Mouse (Mus musculus) liver, embryonic 14.5 days (tissue): ENCODE measurements around the gene Gstp3. TPM values are rescaled to one million over a fixed set of nuclear protein-coding genes. Genes with fewer than 3 reads are reported as not detected.

ENCODE experiments used
- ATAC-seq: fragments of 200-750 bp; cut with Nextera tagmentation; 2 replicates; pipeline ENCODE4 v1.8.0; 2017; ENCODE audit warnings: moderate number of reproducible peaks, mild to moderate bottlenecking, moderate library complexity; ENCODE audit not compliant: insufficient read depth
- DNase-seq, 3 experiments: peaks; one replicate each; pipeline ENCODE4 v3.0.0-alpha.2; 2012 to 2013; ENCODE audit warnings: low read depth in 3 of 3, low spot score in 3 of 3
- H3K27ac ChIP-seq: fragments of 300-500 bp; sonication (generic); 2 replicates; pipeline ENCODE4 v1.5.1; 2014; ENCODE audit warnings: moderate library complexity, mild to moderate bottlenecking, control low read depth, inconsistent platforms
- H3K27me3 ChIP-seq: fragments of 300-500 bp; sonication (generic); 2 replicates; pipeline ENCODE4 v1.6.1; 2014; ENCODE audit warnings: mild to moderate bottlenecking, low read length, moderate library complexity; ENCODE audit not compliant: control insufficient read depth, insufficient read depth
- H3K36me3 ChIP-seq: fragments of 300-500 bp; sonication (generic); replicated peaks from 2 replicates; pipeline ENCODE4 v1.6.1; 2014; ENCODE audit warnings: low read depth; ENCODE audit not compliant: control insufficient read depth, insufficient read depth
- H3K4me1 ChIP-seq, 2 experiments: fragments of 200-500 bp in 1 of 2; fragments of 300-500 bp in 1 of 2; sonication (generic) in 1 of 2; replicated peaks; 2 replicates each; pipeline ENCODE4 v1.6.1; 2012 to 2014; ENCODE audit warnings: antibody characterized with exemption in 1 of 2, inconsistent platforms in 1 of 2, low read length in 1 of 2; ENCODE audit not compliant: control insufficient read depth in 2 of 2, insufficient read depth in 2 of 2
- H3K4me2 ChIP-seq: fragments of 300-500 bp; sonication (generic); 2 replicates; pipeline ENCODE4 v1.6.1; 2014; ENCODE audit warnings: low read depth, mild to moderate bottlenecking, control low read depth, moderate library complexity
- H3K4me3 ChIP-seq, 2 experiments: fragments of 200-500 bp in 1 of 2; fragments of 300-500 bp in 1 of 2; sonication (generic) in 1 of 2; 2 replicates each; pipeline ENCODE4 v1.5.1; 2012 to 2014; ENCODE audit warnings: low read depth in 2 of 2, low read length in 2 of 2, mild to moderate bottlenecking in 2 of 2, control low read depth in 1 of 2, inconsistent platforms in 1 of 2, moderate library complexity in 1 of 2; ENCODE audit not compliant: insufficient read depth in 1 of 2
- H3K9ac ChIP-seq: fragments of 300-500 bp; sonication (generic); replicated peaks from 2 replicates; pipeline ENCODE4 v1.6.1; 2014; ENCODE audit warnings: mild to moderate bottlenecking, control low read depth, moderate library complexity
- H3K9me3 ChIP-seq: fragments of 300-500 bp; sonication (generic); 2 replicates; pipeline ENCODE4 v1.6.1; 2016; ENCODE audit warnings: low read length, mixed read lengths; ENCODE audit not compliant: control insufficient read depth
- CTCF ChIP-seq: IDR thresholded peaks from 2 replicates; pipeline ENCODE4 v1.5.1; 2016; ENCODE audit warnings: antibody characterized with exemption, low read depth, control low read depth
- EP300 ChIP-seq: IDR thresholded peaks from 2 replicates; pipeline ENCODE4 v1.6.1; 2016; ENCODE audit warnings: antibody characterized with exemption, low read depth
- WGBS: fragments of 180-500 bp; shearing (Covaris S2); extraction: QIAGEN DNeasy Blood & Tissue Kit; methylation state at CpG from one replicate; pipeline ENCODE4 v1.1.7; 2014; ENCODE audit not compliant: insufficient replicate concordance; 5-methylcytosine and 5-hydroxymethylcytosine counted together
- polyA plus RNA-seq, 2 experiments: library from polyadenylated mRNA; depleted of rRNA in 1 of 2; stranded (reverse) in 1 of 2; unstranded in 1 of 2; fragments of >200 nt; fragmentation: Nextera tagmentation in 1 of 2; extraction: Ambion mirVana in 1 of 2; gene quantifications; 2 replicates each; pipeline versions ENCODE4 v1.2.1 to v1.2.3; 2012 to 2014

Gstp3 gene
- polyA plus RNA-seq, 2 experiments = 69.6 to 78.5 TPM

GRCm38 (mm10) chr19:4032668-4033067 is 26.7 kb downstream of the Gstp3 start:
- Histone ChIP-seq H3K4me3 (no peak overlapping the region), H3K9ac (no peak overlapping the region), H3K9me3 (no peaks in the 10 kb centered on the region), H3K27me3 (no peaks in the 10 kb centered on the region), H3K36me3 (no peaks in the 10 kb centered on the region; the same call in 1 of the 2 replicates), H3K4me2 (no peak overlapping the region), H3K4me1 (peaks cover 0 to 17% of the 10 kb centered on the region in 2 experiments; a peak in 2 of 4 replicates), H3K27ac (no peak overlapping the region)
- TF ChIP-seq CTCF (no peak), EP300 (no peak)
- ATAC-seq = no peak
- WGBS = 47% methylated on average over 7 of the region's 7 CpGs
- DNase-seq = no peak

DNA sequence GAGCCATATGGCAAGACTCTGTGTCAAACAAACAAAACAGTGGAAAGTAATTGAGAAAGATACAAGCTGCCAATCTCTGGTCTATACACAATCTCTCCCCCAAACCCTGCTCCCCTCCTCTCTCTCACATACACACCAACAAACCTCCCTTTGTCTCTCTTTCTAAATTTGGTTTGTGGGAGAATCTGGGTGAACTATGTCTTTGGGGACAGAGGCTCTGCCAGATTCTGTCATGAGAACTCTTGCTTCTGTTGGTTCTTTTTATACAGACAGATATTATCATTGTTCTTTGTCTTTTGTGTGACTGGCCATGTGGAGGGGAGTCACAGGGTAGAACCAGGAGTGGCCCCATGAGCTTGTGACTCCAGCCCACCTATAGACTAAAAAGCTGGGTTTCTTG is 31.8 kb downstream of the Gstp3 start:
- Histone ChIP-seq H3K4me1 (peaks cover 0 to 1% of the 10 kb centered on the region in 2 experiments; a peak in 2 of 4 replicates), H3K27ac (no peak overlapping the region), H3K4me3 (no peak overlapping the region), H3K9ac (no peak overlapping the region), H3K27me3 (no peaks in the 10 kb centered on the region), H3K9me3 (no peaks in the 10 kb centered on the region), H3K36me3 (no peaks in the 10 kb centered on the region), H3K4me2 (no peak overlapping the region)
- ATAC-seq (no peak), DNase-seq (no peak)
- TF ChIP-seq EP300 (no peak), CTCF (no peak)

- H3K27me3 ChIP-seq = no peaks in the 10 kb centered on the region
Observed at GRCm38 (mm10) chr19:4023185-4023584, 36.2 kb downstream of the Gstp3 start.

DNA sequence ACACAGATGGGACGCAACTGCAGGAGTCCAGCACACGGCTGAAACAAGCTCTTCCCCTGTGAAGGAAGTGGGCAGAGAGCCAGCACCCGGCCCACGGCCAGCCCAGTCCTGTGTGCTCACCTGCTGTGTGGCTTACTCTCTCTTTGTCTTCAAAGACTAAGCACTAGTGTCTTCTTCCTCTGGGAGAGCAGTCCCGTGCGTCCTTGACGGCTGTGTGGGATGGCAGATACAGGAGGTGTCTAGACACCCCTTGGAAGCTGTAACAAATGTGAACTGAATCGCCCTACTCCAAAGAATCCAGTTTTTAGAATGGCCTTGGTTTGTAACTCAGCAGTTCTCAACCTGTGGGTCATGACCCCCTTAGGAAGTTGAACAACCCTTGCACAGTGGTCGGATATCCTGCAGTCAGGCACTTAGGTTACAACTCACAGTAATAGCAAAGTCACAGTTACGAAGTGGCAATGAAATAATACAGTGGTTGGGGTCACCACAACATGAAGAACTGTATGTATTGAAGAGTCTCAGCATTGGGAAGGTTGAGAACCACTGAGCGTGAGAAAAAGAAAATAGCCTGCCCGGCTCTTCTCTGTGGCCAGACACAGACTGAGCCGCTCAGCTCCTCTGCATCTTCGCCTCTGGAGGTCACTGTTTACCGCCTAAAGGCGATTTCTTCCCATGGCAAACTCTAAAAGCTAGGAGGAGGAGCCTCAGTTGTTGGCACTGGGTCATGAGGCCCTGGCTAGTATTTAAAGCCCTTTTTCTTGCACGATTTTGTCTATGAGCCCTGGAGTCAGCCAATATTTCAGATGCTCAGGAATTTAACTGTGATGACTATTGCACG is 40.4 kb downstream of the Gstp3 start:
- peak; percentile 71 for ATAC-seq
- WGBS = 34% methylated on average over 18 of the region's 18 CpGs

More at GRCm38 (mm10) chr19:4023185-4023584, 36.2 kb downstream of the Gstp3 start:
- WGBS = 46% methylated on average over 7 of the region's 7 CpGs
- Histone ChIP-seq H3K4me1 (peaks cover 0 to 11% of the 10 kb centered on the region in 2 experiments; a peak in 2 of 4 replicates), H3K4me3 (no peak overlapping the region), H3K36me3 (no peaks in the 10 kb centered on the region), H3K9me3 (no peaks in the 10 kb centered on the region), H3K27ac (no peak overlapping the region), H3K4me2 (no peak overlapping the region), H3K9ac (no peak overlapping the region)
- DNase-seq = no peak
- no peak for TF ChIP-seq EP300
- TF ChIP-seq CTCF = no peak
- ATAC-seq = no peak

GRCm38 (mm10) chr19:4017921-4018587 is 41.3 kb downstream of the Gstp3 start:
- Histone ChIP-seq H3K36me3 (no peaks in the 10 kb centered on the region), H3K4me3 (no peak overlapping the region), H3K9ac (no peak overlapping the region), H3K4me2 (no peak overlapping the region), H3K4me1 (peaks cover 22 to 30% of the 10 kb centered on the region in 2 experiments), H3K9me3 (no peaks in the 10 kb centered on the region), H3K27me3 (no peaks in the 10 kb centered on the region), H3K27ac (no peak overlapping the region)
- TF ChIP-seq EP300 = no peak
- no peak for TF ChIP-seq CTCF
- 65% methylated on average over 10 of the region's 10 CpGs for WGBS
- ATAC-seq (no peak), DNase-seq (no peak)

More for the DNA sequence above, 40.4 kb downstream of the Gstp3 start:
- DNase-seq = peak; percentile 62 to 69 (median 68)
- Histone ChIP-seq H3K9me3 (no peaks in the 10 kb centered on the region), H3K9ac (peak overlapping the region; percentile 16; the same call in 1 of the 2 replicates), H3K27me3 (no peaks in the 10 kb centered on the region), H3K4me1 (peaks cover 15 to 24% of the 10 kb centered on the region in 2 experiments), H3K36me3 (no peaks in the 10 kb centered on the region), H3K27ac (no peak overlapping the region), H3K4me3 (no peak overlapping the region), H3K4me2 (peak overlapping the region; percentile 22; the same call in 1 of the 2 replicates)
- TF ChIP-seq EP300 = no peak
- peak; percentile 88 for TF ChIP-seq CTCF
